Mouse (Mus musculus) hindbrain, embryonic 15.5 days (tissue): Measurements from ENCODE around the gene Cttnbp2. TPM values are rescaled to one million over a fixed set of nuclear protein-coding genes. Genes with fewer than 3 reads are reported as not detected.

Experiments used
- ATAC-seq: fragments of 200-750 bp; cut with Nextera tagmentation; 2 replicates; pipeline ENCODE4 v1.8.0; 2017; ENCODE audit warnings: low read depth, moderate number of reproducible peaks, moderate TSS enrichment; ENCODE audit not compliant: low FRiP score
- H3K27ac ChIP-seq: fragments of 300-500 bp; sonication (generic); replicated peaks from 2 replicates; pipeline ENCODE4 v1.5.1; 2015; ENCODE audit warnings: mild to moderate bottlenecking, inconsistent platforms
- H3K27me3 ChIP-seq: fragments of 300-500 bp; sonication (generic); 2 replicates; pipeline ENCODE4 v1.6.1; 2015; ENCODE audit warnings: control low read depth, inconsistent platforms
- H3K36me3 ChIP-seq: fragments of 300-500 bp; sonication (generic); 2 replicates; pipeline ENCODE4 v1.6.1; 2015; ENCODE audit warnings: control low read depth, inconsistent platforms
- H3K4me1 ChIP-seq: fragments of 300-500 bp; sonication (generic); replicated peaks from 2 replicates; pipeline ENCODE4 v1.6.1; 2015; ENCODE audit warnings: control low read depth, inconsistent platforms
- H3K4me2 ChIP-seq: fragments of 300-500 bp; sonication (generic); 2 replicates; pipeline ENCODE4 v1.6.1; 2015; ENCODE audit warnings: moderate library complexity, mild to moderate bottlenecking, inconsistent platforms
- H3K4me3 ChIP-seq: fragments of 300-500 bp; sonication (generic); 2 replicates; pipeline ENCODE4 v1.5.1; 2015; ENCODE audit warnings: mild to moderate bottlenecking, inconsistent platforms
- H3K9ac ChIP-seq: fragments of 300-500 bp; sonication (generic); 2 replicates; pipeline ENCODE4 v1.6.1; 2015; ENCODE audit warnings: inconsistent platforms
- H3K9me3 ChIP-seq: fragments of 300-500 bp; sonication (generic); 2 replicates; pipeline ENCODE4 v1.6.1; 2016; ENCODE audit warnings: control low read depth, inconsistent platforms
- WGBS: fragments of 180-500 bp; shearing (Covaris S2); methylation state at CpG from one replicate; pipeline ENCODE4 v1.1.7; 2015; 5-methylcytosine and 5-hydroxymethylcytosine counted together
- polyA plus RNA-seq: library from polyadenylated mRNA; unstranded; fragments of >200 nt; fragmentation: Nextera tagmentation; extraction: Ambion mirVana; gene quantifications from 2 replicates; pipeline ENCODE4 v1.2.1, GENCODE M21; 2015

Cttnbp2 gene
- polyA plus RNA-seq, 1 experiment from 2014 or later: 50.7 TPM

DNA sequence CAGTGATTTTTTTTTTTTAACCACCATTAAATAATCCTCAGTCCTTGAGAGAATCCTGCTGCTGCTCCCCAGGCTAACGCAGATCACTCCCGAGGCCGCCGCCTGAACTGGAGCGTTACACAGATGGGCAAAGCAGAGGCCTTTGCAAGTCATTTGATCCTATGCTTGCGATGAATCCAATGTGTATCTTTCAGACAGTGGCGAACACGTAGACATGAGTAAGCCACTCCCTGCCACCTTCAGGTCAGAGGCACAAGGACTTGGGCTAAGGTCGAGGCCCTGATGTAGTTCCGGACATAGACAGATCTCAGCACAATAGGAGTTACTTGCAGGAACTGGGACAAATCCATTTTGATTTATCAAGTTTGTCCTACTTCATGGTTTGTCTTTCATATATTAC, 49.0 kb downstream of the Cttnbp2 start:
- Histone ChIP-seq H3K4me1 (peaks cover 16% of the 10 kb centered on the region), H3K27me3 (no peaks in the 10 kb centered on the region), H3K9me3 (no peaks in the 10 kb centered on the region), H3K27ac (peak overlapping the region; percentile 7; the same call in 1 of the 2 replicates), H3K36me3 (0 out of 2 replicates have a peak, but pooled peaks cover 5% of the 10 kb centered on the region), H3K4me2 (no peak overlapping the region), H3K4me3 (no peak overlapping the region), H3K9ac (no peak overlapping the region)
- WGBS: 77% methylated on average over 10 of the region's 10 CpGs
- ATAC-seq: no peak

DNA sequence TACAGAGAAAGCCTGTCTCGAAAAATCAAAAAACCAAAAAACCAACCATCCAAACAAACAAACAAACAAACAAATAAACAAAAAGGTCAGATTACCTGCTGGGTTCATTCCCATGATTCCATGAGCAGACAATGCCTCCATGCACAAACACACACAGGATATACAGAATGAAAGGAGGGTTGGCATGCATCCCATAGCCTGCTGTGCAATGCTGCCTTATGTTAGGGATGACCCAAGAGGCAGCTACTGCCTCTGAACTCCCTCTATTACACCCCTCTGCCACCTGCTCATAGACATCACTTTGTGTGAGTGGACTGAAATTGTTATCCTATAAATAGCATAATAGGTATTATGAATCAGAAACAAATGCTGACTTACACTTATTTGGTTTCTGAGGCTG, 55.0 kb downstream of the Cttnbp2 start:
- Histone ChIP-seq H3K36me3 (0 out of 2 replicates have a peak, but pooled peaks cover 5% of the 10 kb centered on the region), H3K4me2 (no peak overlapping the region), H3K4me3 (no peak overlapping the region), H3K4me1 (no peaks in the 10 kb centered on the region), H3K27ac (no peak overlapping the region), H3K9ac (no peak overlapping the region), H3K27me3 (no peaks in the 10 kb centered on the region), H3K9me3 (no peaks in the 10 kb centered on the region)
- ATAC-seq: no peak; the same call in 1 of the 2 replicates
- 68% methylated on average over 1 of the region's 1 CpGs for WGBS

DNA sequence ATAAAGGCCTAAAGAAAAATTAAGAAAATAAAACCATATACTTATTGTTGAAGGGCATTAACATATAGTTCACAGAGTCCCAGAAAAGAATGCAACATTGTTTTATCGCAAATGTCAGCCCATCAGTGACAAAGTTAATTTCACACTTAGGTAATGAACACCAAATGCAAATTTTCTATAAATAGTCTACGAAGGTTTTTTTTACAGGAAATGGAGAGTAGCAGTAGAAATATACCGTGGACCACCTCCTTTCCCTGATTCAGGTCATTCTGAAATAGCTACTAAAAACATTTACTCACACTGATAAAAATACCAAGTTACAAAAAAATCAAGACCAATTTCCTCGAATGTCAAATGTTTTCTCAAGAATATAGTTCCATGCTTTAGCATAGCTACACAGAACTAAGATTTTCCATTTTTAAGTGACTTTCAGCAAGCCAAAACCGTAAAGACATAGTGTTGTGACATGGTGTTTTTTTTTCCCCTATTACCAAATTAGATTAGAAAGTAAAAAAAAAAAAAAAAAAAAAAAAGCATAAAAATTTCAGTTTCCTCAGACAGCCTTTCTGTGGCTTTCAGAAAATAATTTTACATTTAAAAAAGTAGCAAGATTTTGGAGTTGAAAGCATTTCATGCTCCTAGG, 64.0 kb downstream of the Cttnbp2 start:
- H3K4me1 ChIP-seq: 0 out of 2 replicates have a peak, but pooled peaks cover 14% of the 10 kb centered on the region
- no peaks in the 10 kb centered on the region for H3K27me3 ChIP-seq
- 81% methylated on average over 5 of the region's 5 CpGs for WGBS
- no peak overlapping the region for H3K4me3 ChIP-seq
- H3K4me2 ChIP-seq: no peak overlapping the region
- H3K36me3 ChIP-seq: no peaks in the 10 kb centered on the region; the same call in 1 of the 2 replicates
- no peak overlapping the region for H3K9ac ChIP-seq
- no peak for ATAC-seq
- no peaks in the 10 kb centered on the region for H3K9me3 ChIP-seq
- no peak overlapping the region for H3K27ac ChIP-seq

DNA sequence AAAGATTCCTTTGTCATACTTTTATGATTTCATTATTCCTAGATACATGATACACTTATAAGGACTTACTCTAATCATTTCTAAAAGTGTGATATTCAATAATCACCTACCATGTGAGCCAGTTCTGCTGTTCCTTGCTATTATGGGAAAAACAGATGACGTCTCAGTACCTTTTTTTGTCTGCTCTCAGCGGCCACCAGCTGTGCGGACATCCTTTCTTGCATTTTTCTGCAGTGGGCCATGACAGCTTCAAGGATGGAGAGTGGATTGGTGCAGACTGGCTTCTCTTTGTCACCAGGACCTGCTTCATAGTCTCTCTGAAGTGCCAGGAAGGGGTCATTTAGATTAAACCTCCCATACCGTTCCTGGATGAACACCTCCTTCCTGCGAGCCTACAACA, 66.6 kb downstream of the Cttnbp2 start:
- Histone ChIP-seq H3K9ac (no peak overlapping the region), H3K4me1 (0 out of 2 replicates have a peak, but pooled peaks cover 14% of the 10 kb centered on the region), H3K9me3 (no peaks in the 10 kb centered on the region), H3K36me3 (no peaks in the 10 kb centered on the region; the same call in 1 of the 2 replicates), H3K4me2 (no peak overlapping the region), H3K27me3 (no peaks in the 10 kb centered on the region), H3K27ac (no peak overlapping the region), H3K4me3 (no peak overlapping the region)
- WGBS: 66% methylated on average over 5 of the region's 5 CpGs
- ATAC-seq: no peak

- H3K9ac ChIP-seq: no peak overlapping the region
- H3K27ac ChIP-seq: peak overlapping the region; percentile 77
- no peak overlapping the region for H3K4me3 ChIP-seq
- no peaks in the 10 kb centered on the region for H3K9me3 ChIP-seq
- 25% methylated on average over 7 of the region's 7 CpGs for WGBS
- no peak overlapping the region for H3K4me2 ChIP-seq
- 0 out of 2 replicates have a peak, but pooled peaks cover 14% of the 10 kb centered on the region for H3K4me1 ChIP-seq
- peak; percentile 74; the same call in 1 of the 2 replicates for ATAC-seq
- H3K36me3 ChIP-seq: no peaks in the 10 kb centered on the region; the same call in 1 of the 2 replicates
- no peaks in the 10 kb centered on the region for H3K27me3 ChIP-seq
Observed at GRCm38 (mm10) chr6:18446917-18447316, 67.7 kb downstream of the Cttnbp2 start.

DNA sequence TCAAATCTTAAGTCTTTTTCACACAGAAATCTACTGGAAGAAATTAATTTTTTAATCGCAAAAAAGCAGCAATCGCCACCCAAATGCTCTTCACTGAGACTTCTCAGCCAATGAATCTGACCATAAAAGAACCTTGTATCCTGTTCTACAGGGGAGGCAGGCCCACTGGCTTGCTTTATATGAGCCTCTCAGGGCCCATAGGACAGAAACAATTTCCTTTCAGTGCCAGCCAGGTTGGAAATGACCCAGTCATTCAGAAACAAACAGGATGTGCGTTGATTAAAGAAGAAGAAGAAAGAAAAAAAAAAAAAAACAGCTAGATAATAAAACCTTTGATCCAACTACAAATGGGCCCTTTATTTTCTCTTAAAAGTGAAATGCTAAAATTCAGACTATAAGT, 68.3 kb downstream of the Cttnbp2 start:
- ATAC-seq: peak; percentile 49; the same call in 1 of the 2 replicates
- 48% methylated on average over 3 of the region's 3 CpGs for WGBS
- Histone ChIP-seq H3K9ac (no peak overlapping the region), H3K4me3 (no peak overlapping the region), H3K4me2 (no peak overlapping the region), H3K27me3 (no peaks in the 10 kb centered on the region), H3K36me3 (no peaks in the 10 kb centered on the region; the same call in 1 of the 2 replicates), H3K27ac (peak overlapping the region; percentile 64), H3K4me1 (0 out of 2 replicates have a peak, but pooled peaks cover 14% of the 10 kb centered on the region), H3K9me3 (no peaks in the 10 kb centered on the region)

DNA sequence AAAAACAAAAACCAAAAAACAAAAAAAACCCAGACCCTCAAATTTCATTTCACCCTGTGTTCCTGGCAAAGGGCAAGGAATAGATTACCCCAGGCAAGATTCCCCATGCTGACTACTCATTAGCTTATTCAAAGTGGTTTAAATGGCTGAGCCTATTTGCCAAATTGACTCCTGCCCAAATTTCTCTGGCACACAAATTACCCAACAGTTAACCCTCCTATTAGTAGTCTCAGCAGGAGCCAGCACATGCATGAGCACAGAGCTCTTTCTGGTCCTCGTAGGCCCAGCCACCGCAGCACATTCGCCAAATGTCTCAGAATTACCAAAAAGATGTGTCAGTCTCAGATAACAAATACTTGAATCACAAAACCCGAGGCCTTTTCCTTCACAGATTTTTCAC, 68.9 kb downstream of the Cttnbp2 start:
- Histone ChIP-seq H3K36me3 (no peaks in the 10 kb centered on the region; the same call in 1 of the 2 replicates), H3K9me3 (no peaks in the 10 kb centered on the region), H3K27me3 (no peaks in the 10 kb centered on the region), H3K4me1 (0 out of 2 replicates have a peak, but pooled peaks cover 14% of the 10 kb centered on the region), H3K4me2 (no peak overlapping the region), H3K27ac (peak overlapping the region; percentile 64), H3K4me3 (no peak overlapping the region), H3K9ac (no peak overlapping the region)
- peak; percentile 82 for ATAC-seq
- 24% methylated on average over 4 of the region's 4 CpGs for WGBS

GRCm38 (mm10) chr6:18442303-18442702, 72.3 kb downstream of the Cttnbp2 start:
- 80% methylated on average over 3 of the region's 3 CpGs for WGBS

GRCm38 (mm10) chr6:18440918-18441532, 73.6 kb downstream of the Cttnbp2 start:
- Histone ChIP-seq H3K4me1 (0 out of 2 replicates have a peak, but pooled peaks cover 3% of the 10 kb centered on the region), H3K9me3 (no peaks in the 10 kb centered on the region), H3K4me3 (no peak overlapping the region), H3K27ac (no peak overlapping the region), H3K36me3 (no peaks in the 10 kb centered on the region), H3K4me2 (no peak overlapping the region), H3K9ac (no peak overlapping the region), H3K27me3 (no peaks in the 10 kb centered on the region)
- no peak for ATAC-seq
- WGBS: 59% methylated on average over 4 of the region's 4 CpGs

More at GRCm38 (mm10) chr6:18442303-18442702, 72.3 kb downstream of the Cttnbp2 start:
- Histone ChIP-seq H3K4me3 (no peak overlapping the region), H3K9ac (no peak overlapping the region), H3K4me1 (0 out of 2 replicates have a peak, but pooled peaks cover 9% of the 10 kb centered on the region), H3K27me3 (no peaks in the 10 kb centered on the region), H3K4me2 (no peak overlapping the region), H3K9me3 (no peaks in the 10 kb centered on the region), H3K27ac (no peak overlapping the region), H3K36me3 (no peaks in the 10 kb centered on the region)
- ATAC-seq: no peak

GRCm38 (mm10) chr6:18436127-18436812, 78.4 kb downstream of the Cttnbp2 start:
- Histone ChIP-seq H3K9me3 (no peaks in the 10 kb centered on the region), H3K36me3 (peaks cover 17% of the 10 kb centered on the region), H3K4me2 (no peak overlapping the region), H3K27me3 (no peaks in the 10 kb centered on the region), H3K9ac (no peak overlapping the region), H3K4me1 (no peaks in the 10 kb centered on the region), H3K4me3 (no peak overlapping the region), H3K27ac (no peak overlapping the region)
- 66% methylated on average over 4 of the region's 4 CpGs for WGBS
- no peak for ATAC-seq

DNA sequence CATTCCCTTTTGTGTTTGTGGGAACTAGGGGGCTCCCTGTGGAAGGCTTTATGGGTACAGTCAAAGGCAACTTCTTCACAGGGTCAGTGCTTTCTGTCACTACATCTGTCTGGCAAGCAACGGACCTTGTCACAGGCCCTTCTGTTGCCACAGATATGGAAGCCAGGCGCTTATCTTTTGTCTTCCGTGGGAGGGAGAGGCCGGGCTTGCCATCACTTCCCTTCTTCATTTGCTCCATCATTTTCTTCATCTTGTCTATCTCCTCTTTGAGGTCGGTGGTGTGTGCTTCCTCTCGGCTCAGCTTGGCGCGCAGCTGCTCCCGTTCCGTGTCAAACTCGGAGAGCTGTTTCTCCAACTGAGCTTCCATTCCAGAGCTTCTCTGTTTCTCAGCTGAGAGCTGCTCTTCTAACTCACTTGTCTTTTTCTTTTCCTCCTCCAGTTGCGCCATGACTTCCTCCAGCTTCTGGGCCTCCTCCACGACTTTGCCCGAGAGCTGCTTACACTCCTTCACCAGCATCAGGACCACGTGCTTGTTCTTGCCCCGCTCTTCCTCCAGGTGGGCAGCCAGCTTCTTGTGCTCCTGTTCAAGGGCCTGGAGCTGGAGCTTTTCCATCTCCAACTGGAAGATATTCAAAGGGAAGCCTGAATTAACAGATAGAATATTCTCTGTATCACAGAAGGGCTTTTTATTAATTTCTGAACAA, 79.7 kb downstream of the Cttnbp2 start:
- no peaks in the 10 kb centered on the region for H3K27me3 ChIP-seq
- WGBS: 95% methylated on average over 16 of the region's 16 CpGs
- no peak overlapping the region for H3K4me3 ChIP-seq

More for the DNA sequence above, 79.7 kb downstream of the Cttnbp2 start:
- no peak overlapping the region for H3K27ac ChIP-seq
- H3K4me1 ChIP-seq: no peaks in the 10 kb centered on the region
- H3K4me2 ChIP-seq: no peak overlapping the region
- H3K9ac ChIP-seq: no peak overlapping the region
- ATAC-seq: no peak
- peaks cover 17% of the 10 kb centered on the region for H3K36me3 ChIP-seq
- H3K9me3 ChIP-seq: no peaks in the 10 kb centered on the region
